Mouse (Mus musculus) urinary bladder, postnatal 25 days (tissue): ENCODE measurements at regions not wholly inside any gene's neighbourhood (a gene's known extent, or its start where the extent isn't known, plus 50 kb on each side); places are given as distances from the start of the nearest gene placed in this dataset.
A peak's percentile ranks its signal among the peaks of the same experiment; 100 is the strongest.

ENCODE experiments used
- DNase-seq: peaks from one replicate; pipeline ENCODE4 v3.0.0; 2022; ENCODE audit warnings: low spot score

- DNase-seq = no peak
Observed at GRCm38 (mm10) chr4:154726636-154727045, 59.0 kb upstream of the Actrt2 start.

- DNase-seq = no peak
Observed at GRCm38 (mm10) chr4:154727945-154728344, 60.3 kb upstream of the Actrt2 start.

GRCm38 (mm10) chr4:154730646-154731045, 63.0 kb upstream of the Actrt2 start:
- no peak for DNase-seq

GRCm38 (mm10) chr4:154731345-154731744, 63.7 kb upstream of the Actrt2 start:
- DNase-seq = no peak

GRCm38 (mm10) chr4:154736071-154736470, 68.4 kb upstream of the Actrt2 start:
- DNase-seq = no peak

- DNase-seq = no peak
Observed at GRCm38 (mm10) chr4:154741123-154741890, 73.6 kb upstream of the Actrt2 start.

GRCm38 (mm10) chr4:154746323-154747005, 78.8 kb upstream of the Actrt2 start:
- DNase-seq = no peak

GRCm38 (mm10) chr4:154747006-154747343, 79.3 kb upstream of the Actrt2 start:
- DNase-seq = no peak

GRCm38 (mm10) chr4:154749160-154749559, 81.5 kb upstream of the Actrt2 start:
- DNase-seq = peak; percentile 11

- no peak for DNase-seq
Observed at GRCm38 (mm10) chr4:154749996-154750395, 82.3 kb upstream of the Actrt2 start.

GRCm38 (mm10) chr4:154750440-154751107, 82.9 kb upstream of the Actrt2 start:
- DNase-seq = no peak

GRCm38 (mm10) chr4:154754445-154754844, 82.8 kb upstream of the Ttc34 start:
- no peak for DNase-seq

- DNase-seq = no peak
Observed at GRCm38 (mm10) chr4:154756740-154757446, 80.4 kb upstream of the Ttc34 start.

GRCm38 (mm10) chr4:154759881-154760280, 77.4 kb upstream of the Ttc34 start:
- no peak for DNase-seq

GRCm38 (mm10) chr4:154764238-154764637, 73.0 kb upstream of the Ttc34 start:
- no peak for DNase-seq

- DNase-seq = no peak
Observed at GRCm38 (mm10) chr4:154766158-154766557, 71.1 kb upstream of the Ttc34 start.

- no peak for DNase-seq
Observed at GRCm38 (mm10) chr4:154771330-154772076, 65.8 kb upstream of the Ttc34 start.

- DNase-seq = no peak
Observed at GRCm38 (mm10) chr4:154772077-154772462, 65.2 kb upstream of the Ttc34 start.

- no peak for DNase-seq
Observed at GRCm38 (mm10) chr4:154773830-154774229, 63.4 kb upstream of the Ttc34 start.

- DNase-seq = no peak
Observed at GRCm38 (mm10) chr4:154774332-154774731, 62.9 kb upstream of the Ttc34 start.

GRCm38 (mm10) chr4:154778818-154779217, 58.4 kb upstream of the Ttc34 start:
- DNase-seq = no peak

- DNase-seq = no peak
Observed at GRCm38 (mm10) chr4:154781391-154781790, 55.9 kb upstream of the Ttc34 start.
